Mouse (Mus musculus) brain, embryonic 14.5 days (tissue): ENCODE data around the gene Cd5l.

Experiments used
- CTCF ChIP-seq: fragments of 200-500 bp; IDR thresholded peaks from 2 replicates; pipeline ENCODE4 v1.5.1; 2012; ENCODE audit warnings: inconsistent platforms, mild to moderate bottlenecking, moderate library complexity, borderline replicate concordance; ENCODE audit not compliant: insufficient read depth, insufficient read length; ENCODE audit errors: extremely low read depth
- POLR2A ChIP-seq: fragments of 200-500 bp; IDR thresholded peaks from 2 replicates; pipeline ENCODE4 v1.6.1; 2012; ENCODE audit warnings: mild to moderate bottlenecking, inconsistent platforms, borderline replicate concordance; ENCODE audit not compliant: poor library complexity, insufficient read depth, insufficient read length, severe bottlenecking; ENCODE audit errors: extremely low read depth

- TF ChIP-seq CTCF (peak; percentile 91), POLR2A (no peak)
Measured at GRCm38 (mm10) chr3:87411150-87411549, 53.5 kb downstream of the Cd5l start.
